42 mouse cellular contexts compared by ENCODE assay signal in genomic region chr4:98864546-98864945, GRCm38 (mm10). TPM values are rescaled to one million over a fixed set of nuclear protein-coding genes. Genes with fewer than 3 reads are reported as not detected.
"Had no signal": no experiment of that assay in that cellular context is flagged by ENCODE, and none has a peak within 500 bp of the region (broad histone marks: within the 10 kb centered on the region; RNA-seq: fewer than 3 reads in every experiment).

No protein-coding gene starts in this region.

- H3K4me3 ChIP-seq: heart, embryonic 10.5 days; heart, embryonic 13.5 days; heart, embryonic 15.5 days; hindbrain, embryonic 13.5 days; hindbrain, embryonic 15.5 days; kidney, embryonic 15.5 days; left cerebral cortex, adult 2 months; limb, embryonic 10.5 days; limb, embryonic 12.5 days; liver, embryonic 13.5 days; liver, embryonic 15.5 days had no signal

- H3K9me3 ChIP-seq: heart, embryonic 10.5 days; heart, embryonic 15.5 days; hindbrain, embryonic 13.5 days; hindbrain, embryonic 15.5 days; limb, embryonic 10.5 days; liver, embryonic 13.5 days; liver, embryonic 15.5 days had no signal

- ATAC-seq: hindbrain, postnatal 0 days; intestine, postnatal 0 days had no signal

- H3K4me2 ChIP-seq: heart, embryonic 13.5 days; heart, embryonic 15.5 days; hindbrain, embryonic 13.5 days; hindbrain, embryonic 15.5 days; kidney, embryonic 15.5 days; limb, embryonic 12.5 days; liver, embryonic 11.5 days; liver, embryonic 13.5 days; liver, embryonic 15.5 days had no signal

- H3K27me3 ChIP-seq: heart, embryonic 13.5 days; heart, embryonic 15.5 days; hindbrain, embryonic 13.5 days; hindbrain, embryonic 15.5 days; kidney, embryonic 15.5 days; limb, embryonic 12.5 days; liver, embryonic 13.5 days; liver, embryonic 15.5 days had no signal

- H3K4me1 ChIP-seq: heart, embryonic 10.5 days; heart, embryonic 13.5 days; heart, embryonic 15.5 days; hindbrain, embryonic 13.5 days; hindbrain, embryonic 15.5 days; kidney, embryonic 15.5 days; limb, embryonic 10.5 days; limb, embryonic 12.5 days; liver, embryonic 13.5 days; liver, embryonic 15.5 days had no signal

- H3K27ac ChIP-seq: heart, embryonic 10.5 days; heart, embryonic 13.5 days; heart, embryonic 15.5 days; hindbrain, embryonic 13.5 days; hindbrain, embryonic 15.5 days; hindbrain, postnatal 0 days; kidney, embryonic 15.5 days; kidney, postnatal 0 days; left cerebral cortex, adult 2 months; limb, embryonic 10.5 days; limb, embryonic 12.5 days; liver, embryonic 13.5 days; liver, embryonic 15.5 days had no signal

- H3K9ac ChIP-seq: heart, embryonic 13.5 days; heart, embryonic 15.5 days; hindbrain, embryonic 13.5 days; hindbrain, embryonic 15.5 days; kidney, embryonic 15.5 days; limb, embryonic 12.5 days; liver, embryonic 13.5 days; liver, embryonic 15.5 days; liver, postnatal 0 days had no signal

- DNase-seq: gastrocnemius, postnatal 14 days; gastrocnemius, postnatal 36 days; heart, adult 18-20 months; heart, postnatal 14 days; heart, postnatal 36 days; kidney, adult 2 months; kidney, adult 9 months; kidney, postnatal 14 days; kidney, postnatal 36 days; layer of hippocampus, adult 9-11 months; layer of hippocampus, postnatal 36 days; liver; liver, embryonic 13.5 days; liver, postnatal 0 days had no signal

- H3K36me3 ChIP-seq: heart, embryonic 10.5 days; heart, embryonic 13.5 days; heart, embryonic 15.5 days; hindbrain, embryonic 13.5 days; hindbrain, embryonic 15.5 days; kidney, embryonic 15.5 days; limb, embryonic 10.5 days; limb, embryonic 12.5 days; liver, embryonic 13.5 days; liver, embryonic 15.5 days had no signal

RNA-seq across cellular contexts. Expression of gene I0C0044D17Rik, which starts 40.9 kb away (rescaled TPM):
- total RNA-seq: gastrocnemius, adult 18-20 months; gastrocnemius, adult 8-10 months; gastrocnemius, postnatal 14 days; gastrocnemius, postnatal 36 days; heart, adult 18-20 months; heart, adult 8-10 months; heart, postnatal 14 days; heart, postnatal 36 days; hematopoietic stem cell, adult 5-6 weeks; hindbrain, postnatal 0 days; layer of hippocampus, adult 18-20 months; layer of hippocampus, adult 8-10 months; layer of hippocampus, postnatal 14 days; layer of hippocampus, postnatal 36 days; left cerebral cortex, adult 2 months; left cerebral cortex, postnatal 14 days; left cerebral cortex, postnatal 36 days had no signal
- polyA plus RNA-seq: heart, embryonic 10.5 days; heart, embryonic 13.5 days; heart, embryonic 15.5 days; heart, postnatal 0 days; hindbrain, embryonic 11.5 days; hindbrain, embryonic 13.5 days; hindbrain, embryonic 15.5 days; hindbrain, postnatal 0 days; intestine, embryonic 14.5 days; intestine, postnatal 0 days; kidney, adult 2 months; kidney, embryonic 15.5 days; kidney, postnatal 0 days; large intestine, adult 2 months; limb, embryonic 10.5 days; limb, embryonic 12.5 days; limb, embryonic 14.5 days; liver, embryonic 11.5 days; liver, embryonic 13.5 days; liver, embryonic 15.5 days; liver, postnatal 0 days had no signal

RNA-seq across cellular contexts. Expression of gene Kank4, which starts 47.2 kb away (rescaled TPM):
- total RNA-seq: hematopoietic stem cell, adult 5-6 weeks had no signal
